Mouse (Mus musculus) lung, postnatal 4 days (tissue): ENCODE measurements around the gene Parp3.
A peak's percentile ranks its signal among the peaks of the same experiment; 100 is the strongest.
"Not testable (repeated sequence)": the region's sequence is repeated elsewhere in the genome, so short reads cannot be mapped to it uniquely, and the experiment has no call there.

Experiments
- DNase-seq, 2 experiments: peaks; one replicate each; pipeline ENCODE4 v3.0.0; 2021

Parp3 gene

DNA sequence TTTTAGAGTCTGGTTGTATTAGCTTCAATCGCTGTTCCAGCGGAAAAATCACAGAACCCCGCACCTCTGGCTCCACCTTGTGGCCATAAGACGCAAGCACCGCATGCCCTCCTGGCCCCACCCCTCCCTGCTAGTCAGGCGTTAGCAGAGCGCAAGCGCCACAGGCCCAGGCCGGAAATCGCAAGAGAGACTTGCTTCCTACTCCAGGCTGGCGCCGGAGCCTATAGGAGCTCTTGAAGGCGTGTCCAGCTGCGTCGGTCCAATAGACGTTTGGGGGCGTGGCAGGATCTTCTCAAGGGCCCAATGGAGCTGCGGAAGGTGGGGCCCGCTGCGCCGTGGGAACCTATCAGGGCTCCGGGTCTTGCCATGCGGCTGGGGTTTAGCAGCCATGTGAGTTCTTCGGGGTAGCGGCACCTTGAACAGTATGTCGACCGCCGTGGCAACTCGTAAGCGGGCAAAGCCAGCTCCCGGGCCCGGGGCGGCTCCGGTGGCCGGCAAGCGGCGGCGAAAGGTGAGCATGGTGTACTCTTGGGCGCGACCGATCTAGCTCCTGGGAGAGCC, at the start of gene Parp3:
Parp3 (minus strand) TSS at position 26 of the 561 bp plus-strand sequence.
- DNase-seq: peak; percentile 99 to 100

DNA sequence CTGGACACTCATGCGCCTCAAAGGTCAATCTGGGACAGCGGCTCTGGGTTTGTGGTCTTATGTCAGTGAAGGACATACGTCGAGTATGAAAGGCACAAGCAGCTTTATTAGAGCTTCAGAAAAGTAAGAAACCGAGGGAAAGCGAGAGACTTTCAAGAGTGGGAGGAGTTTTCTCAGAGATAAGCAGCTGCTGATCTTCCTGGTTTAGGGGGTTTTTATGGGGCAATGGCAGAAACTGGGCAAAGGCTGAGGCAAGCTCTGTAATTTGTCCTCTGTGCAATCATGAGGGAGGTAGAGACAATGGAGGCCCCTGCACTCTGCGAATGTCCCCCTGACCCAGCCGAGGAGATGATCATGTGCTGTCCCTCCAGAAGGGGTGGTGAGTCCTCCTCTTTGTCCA, 43.2 kb upstream of the Parp3 start:
- no peak for DNase-seq

GRCm38 (mm10) chr9:106519433-106519832, 42.7 kb upstream of the Parp3 start:
- DNase-seq: no peak

DNA sequence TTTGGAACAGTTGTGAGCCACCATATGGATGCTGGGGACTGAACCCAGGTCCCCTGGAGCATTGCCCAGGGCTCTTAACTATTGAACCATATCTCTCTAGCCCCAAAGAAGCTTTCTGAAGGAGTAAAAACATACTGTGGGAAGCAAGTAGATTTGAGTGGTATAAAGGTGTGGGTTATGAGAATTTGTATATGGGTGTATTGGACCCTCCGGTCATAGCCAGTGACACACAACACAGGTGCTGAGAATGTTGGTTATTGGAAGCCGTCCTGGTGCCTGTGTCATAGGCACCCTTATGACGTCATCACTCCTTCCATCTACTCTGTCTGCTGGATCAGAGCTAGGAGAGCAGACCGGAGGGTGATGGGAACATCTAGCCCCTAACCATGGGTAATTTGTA, 37.5 kb upstream of the Parp3 start, which contains the start of gene Iqcf5:
Iqcf5 (plus strand) TSS at position 301 of the 400 bp plus-strand sequence.
- DNase-seq: no peak

DNA sequence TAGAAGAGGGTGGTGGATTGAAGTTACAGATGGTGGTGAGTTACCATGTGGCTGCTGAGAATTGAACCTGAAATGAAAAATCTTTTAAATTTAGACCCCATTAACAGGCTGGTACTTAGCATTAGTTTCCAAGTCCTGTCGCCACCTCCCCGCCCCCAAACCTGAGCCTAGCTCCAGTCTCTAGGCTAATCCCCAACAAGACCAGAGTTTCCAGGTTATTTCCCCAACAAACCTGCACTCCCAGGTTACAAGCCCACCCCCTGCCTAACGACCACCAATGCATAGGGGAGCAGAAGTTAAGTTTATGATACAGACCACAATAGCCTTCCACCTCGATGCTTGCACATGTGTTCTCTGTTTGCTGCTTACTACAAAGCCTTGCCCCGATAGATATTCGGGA, 36.8 kb upstream of the Parp3 start:
- DNase-seq: no peak

GRCm38 (mm10) chr9:106512729-106513450, 36.1 kb upstream of the Parp3 start:
- peak; percentile 27 to 45 for DNase-seq

DNA sequence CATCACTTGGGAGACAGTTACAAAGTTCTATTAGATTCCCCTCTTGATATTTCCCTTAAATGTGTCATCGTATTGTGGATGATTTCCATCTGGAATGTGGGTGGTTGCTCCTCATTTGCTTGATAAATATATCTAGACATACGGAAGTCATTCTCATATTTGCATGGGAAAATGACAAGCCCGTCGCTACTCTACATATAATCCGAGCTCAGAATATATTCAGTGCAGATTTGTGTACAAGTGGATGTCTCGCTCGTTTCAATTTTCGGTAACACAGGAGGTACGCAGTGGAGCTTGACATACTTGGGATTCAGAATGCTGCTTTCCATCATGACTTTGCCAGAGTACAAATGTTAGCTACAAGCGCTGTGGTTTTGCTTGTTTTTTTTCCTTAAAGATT, 32.6 kb upstream of the Parp3 start:
- DNase-seq: no peak

DNA sequence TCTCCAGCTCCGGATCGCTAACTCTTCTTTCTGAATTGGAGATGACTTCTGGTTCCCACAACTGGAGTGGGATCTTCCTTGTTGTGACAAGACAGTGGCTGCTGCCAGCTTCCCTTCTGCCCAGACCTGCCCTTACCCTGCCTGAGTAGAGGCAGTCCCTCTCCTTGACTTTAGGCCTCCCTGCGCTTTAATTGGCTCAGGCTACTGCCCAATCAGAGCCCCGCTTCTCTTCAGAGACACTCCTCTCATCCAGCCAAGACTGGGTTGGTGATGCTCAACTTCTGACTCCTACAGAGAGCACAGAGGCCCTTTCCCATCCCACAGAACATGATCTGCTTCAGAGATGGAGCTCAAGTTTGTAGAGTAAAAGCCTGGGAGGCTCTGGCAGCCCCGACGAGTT, 27.5 kb upstream of the Parp3 start:
- DNase-seq: no peak

DNA sequence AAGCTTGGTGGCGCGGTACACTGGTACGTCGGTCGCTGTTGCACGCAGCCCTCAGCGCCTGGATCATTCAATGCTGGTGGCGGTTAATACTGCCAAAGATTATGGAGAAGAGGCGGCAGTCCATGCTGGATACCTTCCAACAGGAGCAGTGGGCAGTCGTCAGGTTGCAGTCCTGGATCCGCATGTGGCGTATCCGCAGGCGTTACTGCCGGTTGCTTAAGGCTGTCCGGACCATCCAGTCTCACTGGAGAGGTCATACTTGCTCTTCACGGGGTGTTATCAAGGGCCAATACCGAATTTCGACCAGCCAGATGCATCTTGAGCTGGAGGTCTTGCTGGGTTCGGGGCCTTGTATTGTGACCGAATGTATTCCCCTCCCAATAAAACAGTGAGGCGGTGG, 25.1 kb upstream of the Parp3 start:
- DNase-seq: no peak

- DNase-seq: no peak
Observed at GRCm38 (mm10) chr9:106499667-106500066, 22.9 kb upstream of the Parp3 start, which contains the start of gene Iqcf1. Iqcf1 (plus strand) TSS chr9:106499967.

- DNase-seq: not testable (repeated sequence)
Observed at GRCm38 (mm10) chr9:106487602-106488001, 10.9 kb upstream of the Parp3 start.

GRCm38 (mm10) chr9:106485076-106485475, 8.3 kb upstream of the Parp3 start:
- no peak for DNase-seq

- DNase-seq: peak in 1 of 2 experiments; percentile 20
Observed at GRCm38 (mm10) chr9:106483606-106484005, 6.9 kb upstream of the Parp3 start.

DNA sequence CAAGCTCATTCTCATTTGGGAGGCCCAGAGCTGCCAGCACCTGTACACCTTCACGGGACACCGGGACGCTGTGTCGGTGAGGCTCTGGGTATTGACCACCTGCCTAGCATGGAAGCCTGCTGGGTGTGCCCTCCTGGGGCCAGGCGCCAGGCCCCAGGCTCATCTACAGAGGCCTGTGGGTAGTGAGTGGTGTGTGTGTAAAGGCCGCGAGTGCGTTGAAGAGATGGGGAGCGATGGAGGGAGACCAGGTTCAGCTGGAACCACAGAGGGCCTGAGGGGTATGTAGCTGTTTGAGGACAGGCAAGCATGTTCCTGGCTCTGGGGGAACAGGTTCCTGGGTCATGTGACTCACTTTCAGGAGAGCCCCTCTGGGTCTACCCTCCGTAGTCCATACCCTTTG, 6.4 kb upstream of the Parp3 start:
- peak in 1 of 2 experiments; percentile 23 for DNase-seq

DNA sequence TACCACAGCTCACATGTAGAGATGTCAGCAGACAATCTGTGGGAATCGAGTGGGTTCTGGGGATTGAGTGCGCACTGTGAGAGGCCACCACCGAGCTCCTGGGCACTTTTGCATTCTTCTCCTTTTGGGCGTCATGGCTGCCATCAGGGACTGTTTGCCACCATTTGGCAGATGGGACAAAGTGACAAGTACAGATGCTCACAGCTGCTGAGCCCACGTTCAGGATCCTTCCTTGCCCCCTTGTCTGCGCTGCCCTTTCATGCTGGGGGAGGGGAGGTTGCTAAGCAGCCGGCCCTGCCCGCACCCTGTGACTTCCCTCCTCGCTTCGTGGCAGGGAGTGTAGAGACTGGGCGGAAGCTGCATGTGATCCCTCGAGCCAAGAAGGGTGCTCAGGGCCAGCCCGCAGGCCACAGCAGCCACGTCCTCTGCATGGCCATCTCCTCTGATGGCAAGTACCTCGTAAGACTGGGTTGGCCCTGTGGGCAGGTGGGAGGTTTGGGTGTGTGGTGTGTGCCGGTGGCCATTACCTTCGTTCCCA, 5.9 kb upstream of the Parp3 start:
- peak in 1 of 2 experiments; percentile 10 for DNase-seq

DNA sequence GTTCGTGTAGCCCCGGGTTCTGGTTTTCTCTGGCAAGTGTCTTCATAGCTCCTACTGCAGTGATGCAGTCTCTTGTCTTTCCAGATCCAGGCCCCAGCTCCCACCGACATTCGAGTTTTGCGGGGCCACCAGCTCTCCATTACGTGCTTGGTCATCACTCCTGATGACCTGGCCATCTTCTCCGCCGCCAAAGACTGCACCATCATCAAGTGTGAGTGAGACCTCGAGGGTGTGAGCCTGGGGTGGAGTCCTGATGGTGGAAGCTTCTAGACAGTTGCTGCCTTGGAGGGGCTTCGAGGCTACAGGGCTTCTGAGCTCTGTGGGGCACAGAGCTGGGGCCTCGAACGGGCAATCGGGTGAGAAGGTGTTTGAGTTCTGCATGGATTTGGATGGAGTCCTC, 4.9 kb upstream of the Parp3 start:
- peak in 1 of 2 experiments; percentile 15 for DNase-seq

DNA sequence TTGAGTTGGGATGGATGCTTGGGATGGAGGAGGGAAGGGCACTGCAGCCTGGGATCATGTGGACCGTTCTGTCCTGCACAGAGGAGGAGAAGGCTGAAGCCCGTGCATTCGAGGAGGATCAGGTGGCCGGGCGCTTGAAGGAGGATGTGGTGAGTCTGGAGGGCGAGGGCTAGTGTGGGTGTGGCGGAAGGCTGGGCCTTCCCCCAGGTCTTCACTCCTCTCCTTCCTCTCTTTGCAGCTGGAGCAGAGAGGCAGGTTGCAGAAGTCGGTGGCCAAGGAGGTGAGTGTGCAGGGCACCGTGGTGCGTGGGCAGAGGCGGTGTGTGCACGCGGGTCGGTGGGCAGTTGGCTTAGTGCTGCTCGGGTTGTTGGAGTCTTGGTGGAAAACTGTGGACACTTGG, 4.3 kb upstream of the Parp3 start:
- peak in 1 of 2 experiments; percentile 21 for DNase-seq

- DNase-seq: peak in 1 of 2 experiments; percentile 16
Observed at GRCm38 (mm10) chr9:106480541-106480940, 3.8 kb upstream of the Parp3 start.

DNA sequence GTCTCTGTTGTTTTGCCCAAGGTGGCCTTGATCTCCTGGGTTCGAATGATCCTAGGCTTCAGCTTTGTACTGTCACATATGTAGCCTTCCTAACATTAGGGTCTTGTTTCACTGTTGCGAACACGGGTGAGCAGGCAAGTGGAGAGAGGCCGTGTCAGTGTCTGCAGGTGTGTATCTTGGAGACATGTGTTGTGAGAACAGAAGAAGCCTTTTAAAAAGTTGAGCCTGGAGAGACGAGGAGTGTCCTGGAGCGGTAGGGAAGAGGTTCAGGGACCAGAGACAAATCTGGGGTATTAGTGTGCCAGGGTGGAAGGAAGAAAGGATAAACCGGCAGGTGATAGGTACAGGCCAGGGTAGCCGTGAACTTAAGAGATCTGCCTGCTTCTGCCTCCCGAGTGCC, 1.4 kb upstream of the Parp3 start:
- no peak for DNase-seq

- DNase-seq: peak in 1 of 2 experiments; percentile 17
Observed at GRCm38 (mm10) chr9:106477649-106478048, 900 bp upstream of the Parp3 start.

- DNase-seq: peak; percentile 80 to 83
Observed at GRCm38 (mm10) chr9:106476002-106476923, 486 bp downstream of the Parp3 start.

DNA sequence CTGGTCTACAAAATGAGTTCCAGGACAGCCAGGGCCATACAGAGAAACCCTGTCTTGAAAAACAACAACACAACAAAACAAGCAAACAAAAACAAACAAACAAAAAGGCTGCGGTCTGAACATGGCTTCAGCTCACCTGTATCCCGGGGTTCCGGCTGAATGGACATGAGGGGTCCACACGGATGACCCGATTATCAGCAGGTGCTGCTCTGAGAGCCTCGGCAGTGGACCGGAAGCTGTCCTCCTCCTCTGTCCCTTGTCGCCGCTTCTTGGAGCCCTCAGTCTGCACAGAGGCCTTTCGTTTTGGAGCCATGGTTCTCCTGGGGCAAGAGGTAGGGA, 1.1 kb downstream of the Parp3 start, which contains the start of gene Rrp9:
Rrp9 (plus strand) TSS at position 301 of the 339 bp plus-strand sequence.
- peak in 1 of 2 experiments; percentile 25 for DNase-seq

DNA sequence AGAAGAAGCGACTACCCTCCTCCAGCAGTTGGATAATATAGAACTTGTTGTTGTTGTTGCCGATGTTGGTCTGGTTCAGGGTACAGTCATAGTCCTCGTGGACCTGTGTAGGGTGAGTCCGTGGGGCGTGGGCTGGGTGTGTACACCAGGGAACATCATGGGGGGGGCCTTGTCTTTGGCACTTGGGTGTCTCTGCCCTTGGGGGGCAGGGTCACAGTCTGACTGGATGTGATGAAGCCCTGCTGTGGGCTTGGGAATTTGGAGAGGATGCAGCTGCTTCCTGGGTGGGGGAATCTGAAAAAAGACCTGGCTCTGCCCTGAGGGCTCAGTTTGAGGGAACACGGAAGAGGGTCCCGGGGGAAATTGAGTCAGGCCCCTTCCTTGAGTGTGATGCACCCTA, 1.7 kb downstream of the Parp3 start:
- peak; percentile 47 to 73 for DNase-seq
